Mouse (Mus musculus) olfactory bulb, adult 2 months (tissue): ENCODE data around the gene Sppl3. TPM values are rescaled to one million over a fixed set of nuclear protein-coding genes. Genes with fewer than 3 reads are reported as not detected.

Source experiments
- H3K27ac ChIP-seq: fragments of 200-500 bp; 2 replicates; pipeline ENCODE4 v1.5.1; 2012; ENCODE audit warnings: low read depth, low read length; ENCODE audit not compliant: insufficient read depth
- H3K4me1 ChIP-seq: fragments of 200-500 bp; 2 replicates; pipeline ENCODE4 v1.6.1; 2012; ENCODE audit warnings: low read length; ENCODE audit not compliant: control insufficient read depth, insufficient read depth
- H3K4me3 ChIP-seq: fragments of 200-500 bp; 2 replicates; pipeline ENCODE4 v1.5.1; 2012; ENCODE audit warnings: mild to moderate bottlenecking, low read depth, low read length, moderate library complexity; ENCODE audit not compliant: insufficient read depth
- CTCF ChIP-seq: fragments of 200-500 bp; IDR thresholded peaks from 2 replicates; pipeline ENCODE4 v1.5.1; 2012; ENCODE audit warnings: low read depth, mild to moderate bottlenecking, low read length, moderate library complexity; ENCODE audit not compliant: insufficient read depth
- POLR2A ChIP-seq: fragments of 200-500 bp; IDR thresholded peaks from 2 replicates; pipeline ENCODE4 v1.6.1; 2012; ENCODE audit warnings: mild to moderate bottlenecking, low read depth, low read length, moderate library complexity; ENCODE audit not compliant: insufficient read depth
- WGBS: fragments of 180-500 bp; shearing (Covaris S2); methylation state at CpG from one replicate; pipeline ENCODE4 v1.1.7; 2018; 5-methylcytosine and 5-hydroxymethylcytosine counted together
- polyA plus RNA-seq: library from polyadenylated mRNA; stranded (reverse); fragments of >200 nt; gene quantifications from 2 replicates; pipeline ENCODE4 v1.2.4, GENCODE M21; 2012; ENCODE audit warnings: low replicate concordance; ENCODE audit not compliant: missing spikeins, insufficient read depth, insufficient read length

The Sppl3 gene
- polyA plus RNA-seq, 1 experiment = not detected

DNA sequence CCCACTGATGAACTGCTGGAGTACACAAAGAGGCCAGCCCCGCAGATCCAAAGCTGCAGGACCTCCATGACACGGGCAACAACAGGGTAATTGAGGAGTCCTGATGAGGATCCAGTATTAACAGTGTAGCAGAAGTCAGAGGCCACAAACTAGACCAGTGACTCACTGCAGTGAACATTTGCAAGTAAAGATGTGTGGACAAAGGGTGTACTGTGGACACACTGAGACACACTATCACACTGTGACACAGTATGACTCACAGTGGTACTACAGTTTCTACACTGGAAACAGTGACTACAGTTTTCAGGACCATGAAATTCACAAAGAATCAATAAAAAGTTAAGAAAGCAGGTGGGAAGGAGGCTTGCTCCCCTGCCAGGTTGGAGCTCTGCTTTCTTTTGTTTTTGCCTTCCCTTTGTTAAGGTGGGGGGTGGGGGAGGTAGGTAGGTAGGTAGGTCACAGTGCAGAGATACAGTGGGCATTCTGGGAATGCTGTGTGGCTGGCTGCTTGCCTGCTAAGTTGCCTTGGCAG, 34.3 kb downstream of the Sppl3 start:
- 61% methylated on average over 2 of the region's 2 CpGs for WGBS
- TF ChIP-seq POLR2A = no peak
- no peak for TF ChIP-seq CTCF
- no peak overlapping the region for H3K27ac ChIP-seq
- H3K4me3 ChIP-seq = no peak overlapping the region
- peaks cover 3% of the 10 kb centered on the region for H3K4me1 ChIP-seq

DNA sequence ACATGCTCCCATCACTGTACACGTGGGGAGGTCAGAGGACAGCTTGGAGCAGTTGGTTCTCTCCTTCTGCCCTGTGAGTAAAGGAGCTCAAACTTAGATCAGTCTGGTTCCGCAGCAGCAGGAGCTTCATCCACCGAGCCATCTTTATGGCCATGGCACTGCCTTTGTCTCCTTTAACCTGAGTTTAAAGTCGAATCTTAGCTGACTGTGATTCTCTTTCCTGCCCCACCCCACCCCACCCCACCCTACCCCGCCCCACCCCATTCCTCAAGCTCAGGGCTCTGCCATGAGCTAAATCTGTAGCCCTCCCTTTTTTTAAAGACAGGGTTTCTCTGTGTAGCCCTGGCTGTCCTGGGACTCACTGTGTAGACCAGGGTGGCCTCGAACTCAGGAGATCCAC, 38.8 kb downstream of the Sppl3 start:
- TF ChIP-seq CTCF (no peak), POLR2A (no peak)
- WGBS = 92% methylated on average over 6 of the region's 6 CpGs
- H3K27ac ChIP-seq = no peak overlapping the region
- peaks cover 11% of the 10 kb centered on the region for H3K4me1 ChIP-seq
- H3K4me3 ChIP-seq = no peak overlapping the region

DNA sequence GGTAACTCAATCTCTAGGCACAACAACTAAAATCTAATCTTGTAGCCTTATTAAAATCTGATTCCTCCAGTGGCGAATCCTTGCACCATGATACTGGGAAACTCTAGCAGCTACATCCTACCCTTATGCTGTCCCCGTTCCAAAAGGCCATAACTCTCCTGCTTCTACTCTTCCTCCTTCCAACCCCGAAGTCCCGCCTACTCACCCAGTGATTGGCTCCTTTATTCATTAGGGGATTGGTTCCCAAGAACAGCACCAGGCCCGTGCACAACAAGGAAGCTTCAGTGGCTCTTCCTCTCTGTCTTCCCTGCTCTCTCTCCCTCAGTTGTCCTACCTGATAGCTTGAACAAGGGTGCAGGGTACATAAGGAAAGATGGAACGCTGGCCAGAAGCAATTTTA, 39.8 kb downstream of the Sppl3 start:
- Histone ChIP-seq H3K27ac (no peak overlapping the region), H3K4me3 (no peak overlapping the region), H3K4me1 (peaks cover 12% of the 10 kb centered on the region; the same call in 1 of the 2 replicates)
- 91% methylated on average over 6 of the region's 6 CpGs for WGBS
- TF ChIP-seq POLR2A = no peak
- TF ChIP-seq CTCF = no peak

DNA sequence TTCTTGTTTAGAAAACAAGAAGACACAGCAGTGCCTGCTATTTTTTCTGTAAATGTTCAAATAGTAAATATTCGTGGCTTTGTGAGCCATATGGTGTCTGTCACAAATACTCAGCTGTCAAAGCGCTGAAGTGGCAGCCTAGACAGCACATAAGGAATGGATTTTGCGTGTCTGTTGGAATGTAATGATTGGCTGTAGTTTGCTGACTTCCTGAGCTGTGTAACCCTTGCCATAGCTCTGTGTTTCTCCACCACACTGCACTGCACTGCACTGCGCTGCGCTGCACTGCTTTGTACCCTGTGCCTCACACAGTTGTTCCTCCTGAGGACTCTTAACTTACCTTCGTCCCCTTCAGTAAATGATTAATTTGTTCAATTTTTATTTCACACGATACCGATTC, 41.6 kb downstream of the Sppl3 start:
- H3K4me1 ChIP-seq = peaks cover 12% of the 10 kb centered on the region; the same call in 1 of the 2 replicates
- no peak overlapping the region for H3K27ac ChIP-seq
- H3K4me3 ChIP-seq = no peak overlapping the region
- 88% methylated on average over 8 of the region's 8 CpGs for WGBS
- TF ChIP-seq CTCF (no peak), POLR2A (no peak)

DNA sequence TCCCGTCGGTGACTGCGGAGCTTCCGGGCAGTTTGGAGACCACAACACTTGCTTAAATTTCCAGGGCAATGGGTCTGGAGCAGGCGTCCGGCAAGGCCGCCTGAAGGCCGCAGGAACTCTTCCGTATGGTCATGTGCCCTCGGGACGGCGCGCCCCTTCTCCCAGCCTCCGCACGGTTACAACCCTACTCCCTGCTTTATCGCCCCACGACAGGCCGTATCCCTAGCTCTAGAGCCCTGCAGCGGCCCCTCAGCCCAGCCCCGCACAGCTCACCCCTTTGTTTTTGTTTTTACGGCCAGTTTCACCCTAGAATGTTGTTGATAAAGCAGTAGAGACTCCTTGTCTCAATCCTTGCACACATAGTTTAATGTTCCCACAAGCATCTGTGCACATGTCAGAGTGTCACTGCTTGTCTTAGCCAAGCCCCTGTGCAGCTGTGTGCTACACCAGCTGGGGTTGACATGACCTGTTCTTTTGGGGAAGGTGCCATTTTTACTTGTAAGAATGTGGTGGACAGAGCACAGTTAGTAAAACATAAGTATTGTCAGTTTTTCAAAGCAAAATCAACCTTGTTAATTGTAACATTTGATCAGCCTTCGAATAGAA, 43.0 kb downstream of the Sppl3 start:
- Histone ChIP-seq H3K4me3 (no peak overlapping the region), H3K27ac (no peak overlapping the region), H3K4me1 (peaks cover 12% of the 10 kb centered on the region; the same call in 1 of the 2 replicates)
- TF ChIP-seq CTCF (no peak), POLR2A (no peak)
- 87% methylated on average over 22 of the region's 22 CpGs for WGBS

DNA sequence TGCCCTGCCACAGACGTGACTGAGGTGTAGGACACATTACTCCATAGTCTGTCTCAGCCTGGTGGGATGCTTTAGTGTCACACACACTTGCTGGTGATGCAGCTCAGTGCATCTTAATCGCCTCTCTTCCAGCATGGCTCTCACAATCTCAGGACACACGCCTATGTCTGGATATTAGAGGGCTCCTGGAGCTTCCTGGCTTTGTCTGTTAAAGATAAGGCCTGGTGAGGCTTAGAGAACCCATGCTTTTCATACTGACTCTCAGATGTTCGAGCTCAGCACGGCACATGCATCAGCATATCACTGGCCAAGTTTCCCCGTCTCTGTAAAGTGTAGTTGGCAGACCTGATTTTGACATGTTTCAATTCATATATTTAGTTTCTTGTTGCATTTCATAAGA, 44.5 kb downstream of the Sppl3 start:
- peaks cover 12% of the 10 kb centered on the region; the same call in 1 of the 2 replicates for H3K4me1 ChIP-seq
- TF ChIP-seq CTCF (no peak), POLR2A (no peak)
- no peak overlapping the region for H3K4me3 ChIP-seq
- no peak overlapping the region for H3K27ac ChIP-seq
- 79% methylated on average over 6 of the region's 6 CpGs for WGBS

DNA sequence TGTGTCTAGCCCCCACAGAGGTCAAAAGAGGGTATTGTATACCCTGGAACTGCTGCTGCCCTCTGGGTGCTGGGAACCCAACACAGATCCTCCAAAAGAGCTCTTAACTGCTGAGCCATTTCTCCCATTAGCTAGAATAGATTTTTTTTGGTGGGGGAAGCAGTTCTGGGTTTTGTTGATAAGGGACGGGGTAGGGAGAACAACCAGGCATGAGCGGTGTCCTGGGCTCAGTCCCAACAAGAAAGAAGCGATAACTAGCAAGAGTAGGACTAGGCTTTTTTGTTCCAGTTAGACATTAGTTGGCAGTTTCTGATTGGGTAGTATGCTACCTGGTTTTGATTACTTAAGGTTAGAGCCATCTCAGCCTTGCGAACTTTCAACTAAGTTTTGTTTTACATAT, 46.2 kb downstream of the Sppl3 start:
- H3K4me3 ChIP-seq = no peak overlapping the region
- no peak for TF ChIP-seq CTCF
- TF ChIP-seq POLR2A = no peak
- peaks cover 12% of the 10 kb centered on the region; the same call in 1 of the 2 replicates for H3K4me1 ChIP-seq
- H3K27ac ChIP-seq = no peak overlapping the region
- 95% methylated on average over 4 of the region's 4 CpGs for WGBS

DNA sequence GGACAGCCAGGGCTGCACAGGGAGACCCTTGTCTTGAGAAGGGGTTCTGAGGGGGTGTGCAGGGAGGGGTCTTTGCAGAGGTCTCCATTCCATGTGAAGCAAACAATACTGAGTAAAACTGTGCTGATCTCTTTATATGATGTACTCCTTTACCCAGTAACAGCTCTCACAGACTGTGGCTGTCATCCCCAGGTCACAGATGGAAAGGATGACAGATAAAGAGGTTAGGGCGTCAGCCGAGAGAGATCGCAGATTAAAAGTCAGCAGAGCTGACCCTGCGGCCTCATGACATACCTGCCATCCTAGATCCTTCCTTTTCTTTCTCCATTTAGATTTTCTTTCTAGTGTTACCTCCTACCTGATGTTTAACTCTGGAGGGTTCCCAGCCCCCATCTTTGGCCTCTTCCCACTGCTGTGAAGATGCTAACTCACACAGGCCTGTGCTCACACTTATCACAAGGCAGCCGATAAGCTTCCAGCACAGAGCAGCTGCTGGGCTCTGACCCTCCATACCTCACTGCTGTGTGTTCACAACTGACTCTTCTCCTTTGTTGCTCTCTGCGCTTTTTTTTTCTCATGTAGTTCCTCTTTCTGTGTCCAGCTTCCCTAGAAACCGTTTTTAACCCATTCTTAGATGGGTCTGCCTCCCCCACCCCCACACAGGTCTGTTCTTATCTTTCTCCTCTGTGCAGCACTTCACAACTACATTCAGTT, 47.8 kb downstream of the Sppl3 start:
- TF ChIP-seq POLR2A (no peak), CTCF (no peak)
- Histone ChIP-seq H3K4me3 (no peak overlapping the region), H3K27ac (no peak overlapping the region), H3K4me1 (peaks cover 10% of the 10 kb centered on the region)
- WGBS = 86% methylated on average over 7 of the region's 7 CpGs

DNA sequence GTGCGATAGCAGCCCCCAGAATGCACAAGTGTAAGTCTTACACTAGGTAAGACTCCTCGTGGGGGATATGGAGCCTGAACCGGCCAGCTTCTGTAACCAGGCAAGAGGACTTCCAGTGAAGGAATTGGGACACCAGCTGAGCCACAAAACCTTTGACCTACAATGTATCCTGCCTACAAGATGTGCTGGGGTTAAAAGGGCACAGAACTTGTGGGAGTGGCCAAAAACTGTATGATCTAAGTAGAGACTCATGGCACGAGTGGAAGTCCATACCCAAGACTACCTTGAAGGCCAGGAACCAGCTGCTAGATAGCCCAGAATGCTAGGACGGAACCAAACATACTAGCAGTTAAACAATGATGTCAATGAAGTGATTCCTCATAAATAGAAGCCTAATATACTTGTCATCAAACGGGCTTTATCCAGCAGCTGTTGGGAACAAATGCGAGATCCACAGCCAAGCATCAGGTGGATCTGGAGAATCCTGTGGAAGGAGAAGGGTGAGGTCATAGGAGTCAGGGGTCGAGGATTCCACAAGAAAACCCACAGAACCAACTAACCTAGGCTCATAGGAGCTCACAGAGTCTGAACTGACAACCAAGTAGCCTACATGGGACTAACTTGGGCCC, 49.2 kb downstream of the Sppl3 start:
- H3K27ac ChIP-seq = no peak overlapping the region
- H3K4me3 ChIP-seq = no peak overlapping the region
- no peak for TF ChIP-seq POLR2A
- TF ChIP-seq CTCF = no peak
- 88% methylated on average over 8 of the region's 8 CpGs for WGBS
- H3K4me1 ChIP-seq = peaks cover 8% of the 10 kb centered on the region
